Mouse (Mus musculus) ZHBTc4 (cell line): ENCODE data around the gene Adcy2.

Experiments used
- DNase-seq: peaks from one replicate; pipeline ENCODE4 v3.0.0-alpha.2; 2011; ENCODE audit warnings: low read depth, low spot score

The Adcy2 gene

GRCm38 (mm10) chr13:68961580-68961979 lies 37.8 kb downstream of the Adcy2 start:
- no peak for DNase-seq

GRCm38 (mm10) chr13:68960513-68960912 lies 38.8 kb downstream of the Adcy2 start:
- no peak for DNase-seq

GRCm38 (mm10) chr13:68959406-68959805 lies 39.9 kb downstream of the Adcy2 start:
- no peak for DNase-seq

GRCm38 (mm10) chr13:68942735-68943134 lies 56.6 kb downstream of the Adcy2 start:
- no peak for DNase-seq

- DNase-seq = no peak
Measured at GRCm38 (mm10) chr13:68941429-68941828, 57.9 kb downstream of the Adcy2 start.

- no peak for DNase-seq
Measured at GRCm38 (mm10) chr13:68932283-68932647, 67.1 kb downstream of the Adcy2 start.

- DNase-seq = no peak
Measured at GRCm38 (mm10) chr13:68931602-68932282, 67.6 kb downstream of the Adcy2 start.

- DNase-seq = no peak
Measured at GRCm38 (mm10) chr13:68928469-68928868, 70.9 kb downstream of the Adcy2 start.

- DNase-seq = no peak
Measured at GRCm38 (mm10) chr13:68913666-68914288, 85.6 kb downstream of the Adcy2 start.

- no peak for DNase-seq
Measured at GRCm38 (mm10) chr13:68906667-68907066, 92.7 kb downstream of the Adcy2 start.

GRCm38 (mm10) chr13:68902708-68903107 lies 96.6 kb downstream of the Adcy2 start:
- no peak for DNase-seq

- no peak for DNase-seq
Measured at GRCm38 (mm10) chr13:68889929-68890593, 109.3 kb downstream of the Adcy2 start.

- no peak for DNase-seq
Measured at GRCm38 (mm10) chr13:68868776-68869175, 130.6 kb downstream of the Adcy2 start.

- DNase-seq = no peak
Measured at GRCm38 (mm10) chr13:68867940-68868655, 131.2 kb downstream of the Adcy2 start.

GRCm38 (mm10) chr13:68860036-68860435 lies 139.3 kb downstream of the Adcy2 start:
- no peak for DNase-seq

GRCm38 (mm10) chr13:68848265-68848664 lies 151.1 kb downstream of the Adcy2 start:
- DNase-seq = no peak

- no peak for DNase-seq
Measured at GRCm38 (mm10) chr13:68839517-68839916, 159.8 kb downstream of the Adcy2 start.

- DNase-seq = no peak
Measured at GRCm38 (mm10) chr13:68836183-68836582, 163.2 kb downstream of the Adcy2 start.

- peak; percentile 27 for DNase-seq
Measured at GRCm38 (mm10) chr13:68835424-68836045, 163.8 kb downstream of the Adcy2 start.

- DNase-seq = no peak
Measured at GRCm38 (mm10) chr13:68832141-68832540, 167.2 kb downstream of the Adcy2 start.

GRCm38 (mm10) chr13:68830030-68830759 lies 169.1 kb downstream of the Adcy2 start:
- no peak for DNase-seq
